Mouse (Mus musculus) hindbrain, postnatal 0 days (tissue): ENCODE data around the gene Sbno2. TPM values are rescaled to one million over a fixed set of nuclear protein-coding genes. Genes with fewer than 3 reads are reported as not detected.

ENCODE experiments used
- ATAC-seq: fragments of 200-750 bp; cut with Nextera tagmentation; 2 replicates; pipeline ENCODE4 v1.8.0; 2017; ENCODE audit warnings: mild to moderate bottlenecking, moderate TSS enrichment, moderate library complexity
- DNase-seq: peaks from one replicate; pipeline ENCODE4 v3.0.0-alpha.2; 2015; ENCODE audit warnings: low spot score
- H3K27ac ChIP-seq: fragments of 300-500 bp; sonication (generic); 2 replicates; pipeline ENCODE4 v1.5.1; 2014; ENCODE audit warnings: mild to moderate bottlenecking
- H3K27me3 ChIP-seq: fragments of 300-500 bp; sonication (generic); 2 replicates; pipeline ENCODE4 v1.6.1; 2014; ENCODE audit warnings: low read length, mixed read lengths; ENCODE audit not compliant: insufficient read depth
- H3K36me3 ChIP-seq: fragments of 300-500 bp; sonication (generic); 2 replicates; pipeline ENCODE4 v1.6.1; 2014; ENCODE audit warnings: low read length, mixed read lengths; ENCODE audit not compliant: insufficient read depth
- H3K4me1 ChIP-seq: fragments of 300-500 bp; sonication (generic); 2 replicates; pipeline ENCODE4 v1.6.1; 2014; ENCODE audit warnings: antibody characterized with exemption, low read length, mixed read lengths; ENCODE audit not compliant: insufficient read depth
- H3K4me2 ChIP-seq: fragments of 300-500 bp; sonication (generic); 2 replicates; pipeline ENCODE4 v1.6.1; 2014; ENCODE audit warnings: low read depth, mild to moderate bottlenecking, low read length, moderate library complexity, mixed read lengths
- H3K4me3 ChIP-seq: fragments of 300-500 bp; sonication (generic); 2 replicates; pipeline ENCODE4 v1.5.1; 2014; ENCODE audit warnings: low read length
- H3K9ac ChIP-seq: fragments of 300-500 bp; sonication (generic); replicated peaks from 2 replicates; pipeline ENCODE4 v1.6.1; 2014; ENCODE audit warnings: mild to moderate bottlenecking, low read length, moderate library complexity, mixed read lengths
- H3K9me3 ChIP-seq: fragments of 300-500 bp; sonication (generic); 2 replicates; pipeline ENCODE4 v1.6.1; 2016; ENCODE audit warnings: low read length, mixed read lengths
- CTCF ChIP-seq: IDR thresholded peaks from 2 replicates; pipeline ENCODE4 v1.5.1; 2016; ENCODE audit warnings: antibody characterized with exemption, control low read depth, low read depth
- WGBS: fragments of 180-500 bp; shearing (Covaris S2); extraction: QIAGEN DNeasy Blood & Tissue Kit; methylation state at CpG from one replicate; pipeline ENCODE4 v1.1.7; 2014; 5-methylcytosine and 5-hydroxymethylcytosine counted together
- polyA plus RNA-seq: library from polyadenylated mRNA; unstranded; fragments of >200 nt; fragmentation: Nextera tagmentation; extraction: Ambion mirVana; gene quantifications from 2 replicates; pipeline ENCODE4 v1.2.1, GENCODE M21; 2015
- total RNA-seq: library from RNA; depleted of rRNA; stranded (reverse); fragments of >200 nt; gene quantifications from 2 replicates; pipeline ENCODE4 v1.2.3, GENCODE M21; 2014

Gene Sbno2
- total and polyA plus RNA-seq, 2 experiments from 2014 or later: 6.9 to 23.7 TPM

- no peak overlapping the region for H3K4me3 ChIP-seq
- H3K36me3 ChIP-seq: peaks cover 29% of the 10 kb centered on the region
- H3K4me1 ChIP-seq: peaks cover 7% of the 10 kb centered on the region
- no peaks in the 10 kb centered on the region for H3K9me3 ChIP-seq
- no peaks in the 10 kb centered on the region for H3K27me3 ChIP-seq
- ATAC-seq (no peak), DNase-seq (peak; percentile 55)
- peak; percentile 61 for TF ChIP-seq CTCF
- H3K4me2 ChIP-seq: no peak overlapping the region
- WGBS: 45% methylated on average over 9 of the region's 9 CpGs
- peak overlapping the region; percentile 26; the same call in 1 of the 2 replicates for H3K27ac ChIP-seq
- 0 out of 2 replicates have a peak overlapping the region, but pooled peaks have one; percentile 2 for H3K9ac ChIP-seq
These were observed 71.6 kb downstream of the Sbno2 start for GRCm38 (mm10) chr10:80033511-80034391.

GRCm38 (mm10) chr10:80032799-80033480 is 72.4 kb downstream of the Sbno2 start:
- H3K9ac ChIP-seq: no peak overlapping the region; the same call in 1 of the 2 replicates
- no peak overlapping the region for H3K4me3 ChIP-seq
- no peaks in the 10 kb centered on the region for H3K27me3 ChIP-seq
- H3K9me3 ChIP-seq: no peaks in the 10 kb centered on the region
- 51% methylated on average over 5 of the region's 5 CpGs for WGBS
- no peak overlapping the region for H3K4me2 ChIP-seq
- H3K36me3 ChIP-seq: peaks cover 29% of the 10 kb centered on the region
- H3K4me1 ChIP-seq: no peaks in the 10 kb centered on the region
- TF ChIP-seq CTCF: no peak
- no peak for DNase-seq
- H3K27ac ChIP-seq: no peak overlapping the region
- no peak for ATAC-seq

GRCm38 (mm10) chr10:80030736-80031135 is 74.6 kb downstream of the Sbno2 start:
- no peaks in the 10 kb centered on the region for H3K27me3 ChIP-seq
- H3K27ac ChIP-seq: no peak overlapping the region
- no peak overlapping the region for H3K9ac ChIP-seq
- H3K4me2 ChIP-seq: no peak overlapping the region
- TF ChIP-seq CTCF: no peak
- no peak overlapping the region for H3K4me3 ChIP-seq
- DNase-seq (no peak), ATAC-seq (no peak)
- H3K36me3 ChIP-seq: peaks cover 10% of the 10 kb centered on the region; the same call in 1 of the 2 replicates
- no peaks in the 10 kb centered on the region for H3K4me1 ChIP-seq
- no peaks in the 10 kb centered on the region for H3K9me3 ChIP-seq
- WGBS: 84% methylated on average over 17 of the region's 17 CpGs

GRCm38 (mm10) chr10:80030191-80030590 is 75.2 kb downstream of the Sbno2 start:
- Histone ChIP-seq H3K4me3 (no peak overlapping the region), H3K36me3 (peaks cover 5% of the 10 kb centered on the region; the same call in 1 of the 2 replicates), H3K4me2 (no peak overlapping the region), H3K9ac (no peak overlapping the region), H3K4me1 (no peaks in the 10 kb centered on the region), H3K27ac (no peak overlapping the region), H3K27me3 (no peaks in the 10 kb centered on the region), H3K9me3 (no peaks in the 10 kb centered on the region)
- no peak for TF ChIP-seq CTCF
- WGBS: 68% methylated on average over 9 of the region's 9 CpGs
- ATAC-seq (no peak), DNase-seq (no peak)

- DNase-seq (no peak), ATAC-seq (no peak)
- Histone ChIP-seq H3K4me3 (no peak overlapping the region), H3K27me3 (no peaks in the 10 kb centered on the region), H3K9ac (no peak overlapping the region), H3K9me3 (no peaks in the 10 kb centered on the region), H3K36me3 (no peaks in the 10 kb centered on the region), H3K4me2 (no peak overlapping the region), H3K4me1 (no peaks in the 10 kb centered on the region), H3K27ac (no peak overlapping the region)
- 91% methylated on average over 13 of the region's 13 CpGs for WGBS
- TF ChIP-seq CTCF: no peak
These were observed 76.9 kb downstream of the Sbno2 start for GRCm38 (mm10) chr10:80028521-80028846.

GRCm38 (mm10) chr10:80027681-80028520 is 77.5 kb downstream of the Sbno2 start:
- Histone ChIP-seq H3K36me3 (no peaks in the 10 kb centered on the region), H3K4me3 (no peak overlapping the region), H3K9me3 (no peaks in the 10 kb centered on the region), H3K27ac (no peak overlapping the region), H3K4me2 (no peak overlapping the region), H3K4me1 (no peaks in the 10 kb centered on the region), H3K27me3 (no peaks in the 10 kb centered on the region), H3K9ac (no peak overlapping the region)
- WGBS: 73% methylated on average over 20 of the region's 20 CpGs
- DNase-seq: no peak
- no peak for ATAC-seq
- no peak for TF ChIP-seq CTCF
